Mouse (Mus musculus) left cerebral cortex, postnatal 14 days (tissue): ENCODE data around the gene Eva1a. TPM values are rescaled to one million over a fixed set of nuclear protein-coding genes. Genes with fewer than 3 reads are reported as not detected.
A peak's percentile ranks its signal among the peaks of the same experiment; 100 is the strongest.

Source experiments
- DNase-seq, 2 experiments: peaks; one replicate each; pipeline ENCODE4 v3.0.0; 2021 to 2022; ENCODE audit warnings: low spot score in 2 of 2, mixed read lengths in 1 of 2
- intact Hi-C: fragments of 180-260 bp; cut with DNase I; formaldehyde crosslinking; loops from one replicate; pipeline ENCODE4 v1.15.1; 2025
- total RNA-seq, 2 experiments: library from RNA; stranded (reverse); gene quantifications; 2 replicates each; pipeline ENCODE4 v1.2.3; 2021

Gene Eva1a
- total RNA-seq, 2 experiments from 2014 or later = 14.1 to 14.8 TPM

- no peak for DNase-seq
- intact Hi-C loops = no loop called here
Measured at GRCm38 (mm10) chr6:82115335-82115965, 74.6 kb downstream of the Eva1a start.

GRCm38 (mm10) chr6:82116176-82116575, 75.3 kb downstream of the Eva1a start:
- no peak for DNase-seq
- intact Hi-C loops = no loop called here

GRCm38 (mm10) chr6:82117871-82118270, 77.0 kb downstream of the Eva1a start:
- intact Hi-C loops = loop anchor here (2.0 kb wide), 2 partner anchors 75 to 131 kb away; no protein-coding TSS in a partner anchor
- no peak for DNase-seq

GRCm38 (mm10) chr6:82119322-82120162, 78.7 kb downstream of the Eva1a start:
- peak; percentile 63 to 75 for DNase-seq
- intact Hi-C loops = loop anchor here (1.0 to 10.0 kb wide), 4 partner anchors 77 to 475 kb away; no protein-coding TSS in a partner anchor

- intact Hi-C loops = loop anchor here (10.0 kb wide), 1 partner anchor 470 kb away; no protein-coding TSS in a partner anchor
- no peak for DNase-seq
Measured at GRCm38 (mm10) chr6:82125134-82125533, 84.3 kb downstream of the Eva1a start.

GRCm38 (mm10) chr6:82127827-82128226, 87.0 kb downstream of the Eva1a start:
- intact Hi-C loops = loop anchor here (10.0 kb wide), 1 partner anchor 467 kb away; no protein-coding TSS in a partner anchor
- DNase-seq = no peak

- intact Hi-C loops = loop anchor here (10.0 kb wide), 1 partner anchor 465 kb away; no protein-coding TSS in a partner anchor
- DNase-seq = no peak
Measured at GRCm38 (mm10) chr6:82129630-82130217, 88.9 kb downstream of the Eva1a start.

GRCm38 (mm10) chr6:82132876-82133591, 92.2 kb downstream of the Eva1a start:
- intact Hi-C loops = no loop called here
- no peak for DNase-seq

- intact Hi-C loops = no loop called here
- DNase-seq = no peak
Measured at GRCm38 (mm10) chr6:82133592-82133978, 92.7 kb downstream of the Eva1a start.

GRCm38 (mm10) chr6:82135959-82136712, 95.3 kb downstream of the Eva1a start:
- intact Hi-C loops = no loop called here
- DNase-seq = no peak

Other genes with a start within 250 kb of the Eva1a start
- 10 to 100 TPM in 1 of 2 experiments, 1 to 10 TPM in 1; 8.9 to 12.1 TPM for gene Gcfc2, start 117.4 kb upstream of the Eva1a start, total RNA-seq
- gene Mrpl19, start 75.1 kb upstream of the Eva1a start, total RNA-seq = 10 to 100 TPM; 28.0 to 32.2 TPM